Comparison of ENCODE assay signal across 8 mouse cellular contexts in genomic region chr2:25557221-25557963, GRCm38 (mm10). TPM values are rescaled to one million over a fixed set of nuclear protein-coding genes. Genes with fewer than 3 reads are reported as not detected.
DNase-seq lines count a peak whose midpoint lies in the region; ATAC-seq and TF ChIP-seq lines count a peak whose summit lies in the region.

TSS of gene Edf1 (plus strand) at chr2:25557847.

- H3K27me3 ChIP-seq in forebrain, embryonic 15.5 days: no peaks in the 10 kb centered on the region
- no peaks in the 10 kb centered on the region for H3K27me3 ChIP-seq in liver, embryonic 16.5 days (ENCODE audit: control insufficient read depth, insufficient read depth, low read depth, low read length)
- no peaks in the 10 kb centered on the region for H3K27me3 ChIP-seq in neural tube, embryonic 12.5 days (replicated peaks)
- no peaks in the 10 kb centered on the region for H3K27me3 ChIP-seq in stomach, postnatal 0 days (ENCODE audit: control insufficient read depth, insufficient read depth, low read length)

- peak within 1 kb of the TSS; percentile 76 for H3K27ac ChIP-seq in forebrain, embryonic 15.5 days (replicated peaks)
- peak within 1 kb of the TSS; percentile 79 for H3K27ac ChIP-seq in liver, embryonic 16.5 days (ENCODE audit: low read length)
- peak within 1 kb of the TSS; percentile 53; the same call in 1 of the 2 replicates for H3K27ac ChIP-seq in neural tube, embryonic 12.5 days
- peak within 1 kb of the TSS; percentile 82 for H3K27ac ChIP-seq in stomach, postnatal 0 days (replicated peaks)

- peak within 1 kb of the TSS; percentile 81 for H3K9ac ChIP-seq in forebrain, embryonic 15.5 days (replicated peaks)
- peak within 1 kb of the TSS; percentile 94 for H3K9ac ChIP-seq in liver, embryonic 16.5 days (ENCODE audit: low read depth, low read length)
- peak within 1 kb of the TSS; percentile 95 for H3K9ac ChIP-seq in neural tube, embryonic 12.5 days
- H3K9ac ChIP-seq in stomach, postnatal 0 days (ENCODE audit: low read length): peak within 1 kb of the TSS; percentile 91

- H3K9me3 ChIP-seq in forebrain, embryonic 15.5 days: no peaks in the 10 kb centered on the region
- H3K9me3 ChIP-seq in liver, embryonic 16.5 days (replicated peaks; ENCODE audit: control insufficient read depth, low read length): no peaks in the 10 kb centered on the region
- H3K9me3 ChIP-seq in neural tube, embryonic 12.5 days: no peaks in the 10 kb centered on the region
- no peaks in the 10 kb centered on the region for H3K9me3 ChIP-seq in stomach, postnatal 0 days (ENCODE audit: control insufficient read depth, low read length)

- peak within 1 kb of the TSS; percentile 68 for H3K4me3 ChIP-seq in forebrain, embryonic 15.5 days
- H3K4me3 ChIP-seq in liver, embryonic 16.5 days (ENCODE audit: low read depth, low read length): peak within 1 kb of the TSS; percentile 87
- H3K4me3 ChIP-seq in neural tube, embryonic 12.5 days: peak within 1 kb of the TSS; percentile 81
- peak within 1 kb of the TSS; percentile 91 for H3K4me3 ChIP-seq in stomach, postnatal 0 days (ENCODE audit: low read depth, low read length)

- H3K36me3 ChIP-seq in forebrain, embryonic 15.5 days: peaks cover 24% of the 10 kb centered on the region
- peaks cover 13% of the 10 kb centered on the region for H3K36me3 ChIP-seq in liver, embryonic 16.5 days (ENCODE audit: control insufficient read depth, insufficient read depth)
- peaks cover 26% of the 10 kb centered on the region for H3K36me3 ChIP-seq in neural tube, embryonic 12.5 days
- peaks cover 5% of the 10 kb centered on the region for H3K36me3 ChIP-seq in stomach, postnatal 0 days (ENCODE audit: control insufficient read depth, insufficient read depth, low read length)

- H3K4me1 ChIP-seq in forebrain, embryonic 15.5 days: peaks cover 25% of the 10 kb centered on the region
- H3K4me1 ChIP-seq in liver, embryonic 16.5 days (ENCODE audit: control insufficient read depth, low read depth, low read length): peaks cover 22% of the 10 kb centered on the region
- peaks cover 17% of the 10 kb centered on the region for H3K4me1 ChIP-seq in neural tube, embryonic 12.5 days
- 0 out of 2 replicates have a peak, but pooled peaks cover 3% of the 10 kb centered on the region for H3K4me1 ChIP-seq in stomach, postnatal 0 days (replicated peaks; ENCODE audit: control insufficient read depth, insufficient read depth)

- peak; percentile 99 for ATAC-seq in forebrain, embryonic 15.5 days (replicated peaks)
- peak; percentile 99 for ATAC-seq in liver, embryonic 16.5 days (ENCODE audit: low read depth)
- peak; percentile 98 for ATAC-seq in neural tube, embryonic 12.5 days (ENCODE audit: low FRiP score, low read depth)
- ATAC-seq in stomach, postnatal 0 days (ENCODE audit: low FRiP score, low TSS enrichment): peak; percentile 98

- peak; percentile 83 for DNase-seq in ES-CJ7 (ENCODE audit: low read depth, low spot score)
- DNase-seq in cerebellum, adult 11-12 months: peak; percentile 96
- DNase-seq in heart, postnatal 14 days: peak; percentile 96 to 97
- peak; percentile 86 for DNase-seq in large intestine, adult 2 months (ENCODE audit: low read depth, low spot score)
- DNase-seq in stomach, postnatal 0 days (ENCODE audit: low spot score): peak; percentile 96

- WGBS in forebrain, embryonic 15.5 days: under 1% methylated on average over 61 of the region's 61 CpGs
- WGBS in large intestine, adult 2 months: under 1% methylated on average over 61 of the region's 61 CpGs
- WGBS in liver, embryonic 16.5 days (ENCODE audit: insufficient replicate concordance): under 1% methylated on average over 60 of the region's 61 CpGs
- under 1% methylated on average over 61 of the region's 61 CpGs for WGBS in neural tube, embryonic 12.5 days
- WGBS in stomach, postnatal 0 days: under 1% methylated on average over 61 of the region's 61 CpGs

- peak within 1 kb of the TSS; percentile 93 for H3K4me2 ChIP-seq in forebrain, embryonic 15.5 days (replicated peaks)
- peak within 1 kb of the TSS; percentile 93 for H3K4me2 ChIP-seq in liver, embryonic 16.5 days (ENCODE audit: low read depth, low read length)
- peak within 1 kb of the TSS; percentile 95 for H3K4me2 ChIP-seq in neural tube, embryonic 12.5 days (replicated peaks)
- peak within 1 kb of the TSS; percentile 91 for H3K4me2 ChIP-seq in stomach, postnatal 0 days (replicated peaks; ENCODE audit: low read depth)

- TF ChIP-seq CTCF in stomach, postnatal 0 days (IDR thresholded peaks at IDR 0.05; ENCODE audit: low read depth): no peak

- TF ChIP-seq EP300 in stomach, postnatal 0 days (optimal IDR thresholded peaks at IDR 0.05): no peak

- intact Hi-C loops in heart, postnatal 14 days (cut with DNase I): no loop called here

RNA-seq across cellular contexts. Expression of gene Edf1, which starts in this region (rescaled TPM):
- 368 and 393 TPM in 2 replicates for polyA plus RNA-seq in forebrain, embryonic 15.5 days (2015; fragmentation: Nextera tagmentation; extraction: Ambion mirVana)
- 100 to 1,000 TPM; 175 to 185 TPM for total RNA-seq in heart, postnatal 14 days (2021)
- 200 and 273 TPM in 2 replicates for polyA plus RNA-seq in large intestine, adult 2 months (2012; rRNA removed)
- 190 and 194 TPM in 2 replicates for polyA plus RNA-seq in liver, embryonic 16.5 days (2015; fragmentation: Nextera tagmentation; extraction: Ambion mirVana)
- polyA plus RNA-seq in neural tube, embryonic 12.5 days (2016; fragmentation: Nextera tagmentation; extraction: Ambion mirVana): 386 TPM in 2 replicates
- polyA plus RNA-seq in stomach, postnatal 0 days (2015; fragmentation: Nextera tagmentation; extraction: Ambion mirVana): 351 and 372 TPM in 2 replicates

Comparison
In these comparisons a context has a peak if more than half of its experiments do, and no peak if none do; other contexts are left out.
1. Peak in every context shown above with its lines: DNase-seq, ATAC-seq, H3K4me3 ChIP-seq and H3K27ac ChIP-seq.